Mouse (Mus musculus) E14TG2a.4 (cell line): Measurements from ENCODE around the gene Nsd1.

Experiments used
- CTCF ChIP-seq: conservative IDR thresholded peaks from 2 replicates; pipeline ENCODE4 v1.5.1; 2014; ENCODE audit warnings: low read length
- POU5F1 ChIP-seq: IDR thresholded peaks from 2 replicates; pipeline ENCODE4 v1.6.1; 2014; ENCODE audit warnings: low read length, borderline replicate concordance

DNA sequence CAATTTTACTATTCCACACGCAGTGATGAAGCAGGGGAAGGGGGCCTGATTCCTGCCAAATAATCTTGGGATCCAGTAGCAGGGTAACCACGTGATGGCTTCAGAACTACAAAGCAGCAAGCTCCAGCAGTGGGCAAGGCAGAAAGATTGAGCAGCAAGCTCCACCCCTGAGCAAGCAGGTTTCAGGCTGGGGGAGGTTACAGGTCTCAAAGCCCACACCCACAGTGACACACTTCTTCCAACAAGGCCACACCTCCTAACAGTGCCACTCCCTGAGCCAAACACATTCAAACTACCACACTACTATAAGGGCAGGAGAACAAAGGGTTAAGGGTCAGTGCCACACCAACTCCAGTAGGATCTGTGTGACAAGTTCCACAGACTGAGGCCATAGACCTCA, 129.7 kb downstream of the Nsd1 start:
- TF ChIP-seq CTCF (no peak), POU5F1 (no peak)
